28 mouse cellular contexts compared by ENCODE assay signal in genomic region chr4:120565726-120566125, GRCm38 (mm10). TPM values are rescaled to one million over a fixed set of nuclear protein-coding genes. Genes with fewer than 3 reads are reported as not detected.
DNase-seq lines count a peak whose midpoint lies in the region; ATAC-seq and TF ChIP-seq lines count a peak whose summit lies in the region.
"Had no signal": no experiment of that assay in that cellular context is flagged by ENCODE, and none has a peak within 500 bp of the region (broad histone marks: within the 10 kb centered on the region; RNA-seq: fewer than 3 reads in every experiment).

No protein-coding gene starts in this region.

- H3K4me3 ChIP-seq in kidney, adult 2 months (ENCODE audit: insufficient read depth, low read depth, low read length), result no peak overlapping the region
- H3K4me3 ChIP-seq in kidney, embryonic 15.5 days (replicated peaks), result no peak overlapping the region
- H3K4me3 ChIP-seq in lung, postnatal 0 days (ENCODE audit: low read depth, low read length), result no peak overlapping the region
- H3K4me3 ChIP-seq in heart, embryonic 11.5 days (ENCODE audit: low read depth, low read length), result no peak overlapping the region
- H3K4me3 ChIP-seq: embryonic facial prominence, embryonic 15.5 days; forebrain, embryonic 15.5 days; gastrocnemius, adult 2 months; hindbrain, embryonic 12.5 days had no signal

- DNase-seq in kidney, adult 2 months, result peak; percentile 49
- DNase-seq in lung, postnatal 0 days (ENCODE audit: low spot score), result peak; percentile 75
- no peak for DNase-seq in lung, postnatal 10 days
- DNase-seq in T-cell, adult 2 months (ENCODE audit: low spot score), result no peak
- DNase-seq: adrenal gland, adult 8-10 months; adrenal gland, postnatal 36 days; cerebellum, adult 11 months; cerebellum, adult 8-10 months; cerebellum, postnatal 14 days; embryo, embryonic 11 days; gastrocnemius, adult 2 months; gastrocnemius, postnatal 25 days; heart, adult 11 months; heart, postnatal 10 days; heart, postnatal 4 days had no signal

- H3K9ac ChIP-seq in kidney, embryonic 15.5 days, result no peak overlapping the region
- H3K9ac ChIP-seq in lung, postnatal 0 days (replicated peaks; ENCODE audit: low read depth), result no peak overlapping the region
- no peak overlapping the region for H3K9ac ChIP-seq in heart, embryonic 11.5 days (ENCODE audit: low read depth, low read length)
- H3K9ac ChIP-seq: embryonic facial prominence, embryonic 15.5 days; forebrain, embryonic 15.5 days; hindbrain, embryonic 12.5 days had no signal

- H3K4me2 ChIP-seq in kidney, embryonic 15.5 days, result no peak overlapping the region
- no peak overlapping the region for H3K4me2 ChIP-seq in lung, postnatal 0 days (replicated peaks; ENCODE audit: low read depth, low read length)
- no peak overlapping the region for H3K4me2 ChIP-seq in heart, embryonic 11.5 days
- H3K4me2 ChIP-seq: embryonic facial prominence, embryonic 15.5 days; forebrain, embryonic 15.5 days; hindbrain, embryonic 12.5 days had no signal

- TF ChIP-seq EP300 in lung, postnatal 0 days (IDR thresholded peaks at IDR 0.05), result peak; percentile 48; the same call in 1 of the 2 replicates

- TF ChIP-seq CTCF in kidney, adult 2 months (conservative IDR thresholded peaks at IDR 0.05; ENCODE audit: insufficient read depth, insufficient read length, low read depth, low read length), result no peak
- no peak for TF ChIP-seq CTCF in lung, postnatal 0 days (IDR thresholded peaks at IDR 0.05)

- WGBS in kidney, adult 2 months, result 60% methylated on average over 2 of the region's 2 CpGs
- 89% methylated on average over 2 of the region's 2 CpGs for WGBS in kidney, embryonic 15.5 days
- 58% methylated on average over 2 of the region's 2 CpGs for WGBS in lung, postnatal 0 days
- 84% methylated on average over 2 of the region's 2 CpGs for WGBS in heart, embryonic 11.5 days (ENCODE audit: insufficient replicate concordance)

- H3K9me3 ChIP-seq in kidney, embryonic 15.5 days (replicated peaks), result no peaks in the 10 kb centered on the region
- no peaks in the 10 kb centered on the region for H3K9me3 ChIP-seq in lung, postnatal 0 days (ENCODE audit: low read length)
- no peaks in the 10 kb centered on the region for H3K9me3 ChIP-seq in heart, embryonic 11.5 days (replicated peaks; ENCODE audit: control insufficient read depth, low read length)
- H3K9me3 ChIP-seq: embryonic facial prominence, embryonic 15.5 days; forebrain, embryonic 15.5 days; hindbrain, embryonic 12.5 days had no signal

- ATAC-seq in kidney, embryonic 15.5 days (replicated peaks; ENCODE audit: low FRiP score), result no peak
- ATAC-seq in lung, postnatal 0 days, result no peak
- ATAC-seq in granulocyte monocyte progenitor cell, adult 5-6 weeks (replicated peaks; ENCODE audit: poor library complexity, severe bottlenecking), result 0 out of 2 replicates have a peak, but pooled peaks have one; percentile 13
- no peak for ATAC-seq in heart, embryonic 11.5 days (replicated peaks; ENCODE audit: insufficient number of reproducible peaks, low FRiP score, low TSS enrichment)
- ATAC-seq: forebrain, embryonic 15.5 days; hindbrain, embryonic 16.5 days had no signal

- no peak overlapping the region for H3K27ac ChIP-seq in kidney, adult 2 months (ENCODE audit: insufficient read depth, low read depth, low read length)
- no peak overlapping the region for H3K27ac ChIP-seq in kidney, embryonic 15.5 days
- no peak overlapping the region; the same call in 1 of the 2 replicates for H3K27ac ChIP-seq in lung, postnatal 0 days (ENCODE audit: low read length)
- H3K27ac ChIP-seq in heart, embryonic 11.5 days (ENCODE audit: low read depth, low read length), result no peak overlapping the region
- H3K27ac ChIP-seq: embryonic facial prominence, embryonic 15.5 days; forebrain, embryonic 15.5 days; gastrocnemius, adult 2 months; hindbrain, embryonic 12.5 days had no signal

- peaks cover 2% of the 10 kb centered on the region for H3K36me3 ChIP-seq in kidney, adult 2 months (ENCODE audit: control insufficient read depth, insufficient read depth, low read length)
- peaks cover 61% of the 10 kb centered on the region for H3K36me3 ChIP-seq in kidney, embryonic 15.5 days
- peaks cover 14% of the 10 kb centered on the region; the same call in 1 of the 2 replicates for H3K36me3 ChIP-seq in lung, postnatal 0 days (ENCODE audit: insufficient read depth, low read length)
- H3K36me3 ChIP-seq in heart, embryonic 11.5 days (ENCODE audit: control insufficient read depth, insufficient read depth, low read length), result peaks cover 20% of the 10 kb centered on the region

- no peaks in the 10 kb centered on the region for H3K27me3 ChIP-seq in kidney, adult 2 months (replicated peaks; ENCODE audit: control insufficient read depth, insufficient read depth, low read length)
- no peaks in the 10 kb centered on the region for H3K27me3 ChIP-seq in kidney, embryonic 15.5 days
- H3K27me3 ChIP-seq in lung, postnatal 0 days (replicated peaks; ENCODE audit: insufficient read depth, low read length), result no peaks in the 10 kb centered on the region
- H3K27me3 ChIP-seq in heart, embryonic 11.5 days (ENCODE audit: control insufficient read depth, insufficient read depth, low read length), result no peaks in the 10 kb centered on the region
- H3K27me3 ChIP-seq: embryonic facial prominence, embryonic 15.5 days; forebrain, embryonic 15.5 days; hindbrain, embryonic 12.5 days had no signal

- peaks cover 16% of the 10 kb centered on the region; the same call in 1 of the 2 replicates for H3K4me1 ChIP-seq in kidney, adult 2 months (ENCODE audit: control insufficient read depth, insufficient read depth, low read length)
- peaks cover 24% of the 10 kb centered on the region for H3K4me1 ChIP-seq in kidney, embryonic 15.5 days
- peaks cover 20% of the 10 kb centered on the region; the same call in 1 of the 2 replicates for H3K4me1 ChIP-seq in lung, postnatal 0 days (ENCODE audit: insufficient read depth, low read depth, low read length)
- H3K4me1 ChIP-seq in heart, embryonic 11.5 days (ENCODE audit: control insufficient read depth, insufficient read depth, low read length), result peaks cover 15% of the 10 kb centered on the region

- TF ChIP-seq POLR2A in kidney, adult 2 months (IDR thresholded peaks at IDR 0.05; ENCODE audit: low read depth, low read length), result no peak

RNA-seq across cellular contexts. Expression of gene Ctps, which starts 4.3 kb away (rescaled TPM):
- 6.8 and 8.3 TPM in 2 replicates for polyA plus RNA-seq in kidney, adult 2 months (2012; rRNA removed)
- 83.1 and 84.0 TPM in 2 replicates for polyA plus RNA-seq in kidney, embryonic 15.5 days (2015; fragmentation: Nextera tagmentation; extraction: Ambion mirVana)
- 38.5 and 65.1 TPM in 2 replicates for polyA plus RNA-seq in lung, postnatal 0 days (2015; fragmentation: Nextera tagmentation; extraction: Ambion mirVana)
- 50.4 and 59.5 TPM in 2 replicates for total RNA-seq in granulocyte monocyte progenitor cell, adult 5-6 weeks (2014; fragmentation: Nextera tagmentation)
- 60.1 and 63.1 TPM in 2 replicates for total RNA-seq in granulocyte monocyte progenitor cell, adult 5-6 weeks (2017)
- 107 and 119 TPM in 2 replicates for polyA plus RNA-seq in heart, embryonic 11.5 days (2014; fragmentation: Nextera tagmentation; extraction: Ambion mirVana)

RNA-seq across cellular contexts. Expression of gene Gm8439, which starts 22.8 kb away (rescaled TPM):
- not detected in 2 replicates for polyA plus RNA-seq in kidney, adult 2 months (2012; rRNA removed)
- not detected in 2 replicates for polyA plus RNA-seq in kidney, embryonic 15.5 days (2015; fragmentation: Nextera tagmentation; extraction: Ambion mirVana)
- polyA plus RNA-seq in lung, postnatal 0 days (2015; fragmentation: Nextera tagmentation; extraction: Ambion mirVana), result not detected in 2 replicates
- total RNA-seq in granulocyte monocyte progenitor cell, adult 5-6 weeks (2014; fragmentation: Nextera tagmentation), result not detected in 2 replicates
- total RNA-seq in granulocyte monocyte progenitor cell, adult 5-6 weeks (2017), result not detected in 2 replicates
- 0.59 TPM in 1 of 2 replicates, not detected in the other for polyA plus RNA-seq in heart, embryonic 11.5 days (2014; fragmentation: Nextera tagmentation; extraction: Ambion mirVana)
- total RNA-seq: adrenal gland, adult 8-10 months; adrenal gland, postnatal 36 days; common myeloid progenitor, adult 5-6 weeks; ES-E14; gastrocnemius, adult 2 months; gastrocnemius, postnatal 25 days; heart, postnatal 10 days; heart, postnatal 4 days had no signal
- polyA plus RNA-seq: brain, embryonic 14.5 days; embryonic facial prominence, embryonic 11.5 days; embryonic facial prominence, embryonic 15.5 days; forebrain, embryonic 11.5 days; forebrain, embryonic 15.5 days; heart, embryonic 14.5 days; hindbrain, embryonic 12.5 days; hindbrain, embryonic 16.5 days had no signal

RNA-seq across cellular contexts. Expression of gene Slfnl1, which starts 33.7 kb away (rescaled TPM):
- polyA plus RNA-seq in kidney, adult 2 months (2012; rRNA removed), result 0.15 and 0.31 TPM in 2 replicates
- not detected in 2 replicates for polyA plus RNA-seq in kidney, embryonic 15.5 days (2015; fragmentation: Nextera tagmentation; extraction: Ambion mirVana)
- polyA plus RNA-seq in lung, postnatal 0 days (2015; fragmentation: Nextera tagmentation; extraction: Ambion mirVana), result 0.10 TPM in 1 of 2 replicates, not detected in the other
- not detected in 2 replicates for total RNA-seq in granulocyte monocyte progenitor cell, adult 5-6 weeks (2014; fragmentation: Nextera tagmentation)
- total RNA-seq in granulocyte monocyte progenitor cell, adult 5-6 weeks (2017), result not detected in 2 replicates
- polyA plus RNA-seq in heart, embryonic 11.5 days (2014; fragmentation: Nextera tagmentation; extraction: Ambion mirVana), result 0.24 TPM in 1 of 2 replicates, not detected in the other
- total RNA-seq: ES-E14; gastrocnemius, postnatal 25 days had no signal
- polyA plus RNA-seq: embryonic facial prominence, embryonic 11.5 days; forebrain, embryonic 11.5 days; forebrain, embryonic 15.5 days; heart, embryonic 14.5 days; hindbrain, embryonic 12.5 days; hindbrain, embryonic 16.5 days had no signal

Comparison
In these comparisons a context has a peak if more than half of its experiments do, and no peak if none do; other contexts are left out.
1. DNase-seq: peak in kidney, adult 2 months (single experiment) and lung, postnatal 0 days (single experiment); none in lung, postnatal 10 days (single experiment) and T-cell, adult 2 months (single experiment).